Mouse (Mus musculus): Measurements from ENCODE around the gene Irf2bp1. TPM values are rescaled to one million over a fixed set of nuclear protein-coding genes. Genes with fewer than 3 reads are reported as not detected.

Irf2bp1 gene
- total RNA-seq, 2 experiments from 2014 or later: 24.2 to 24.4 TPM

- intact Hi-C loops (cut with DNase I): loop anchor here (1.0 kb wide), 1 partner anchor 10 kb away; no protein-coding TSS in a partner anchor
- no peak for DNase-seq
Measured at GRCm38 (mm10) chr7:19022189-19022958, 18.5 kb downstream of the Irf2bp1 start.

DNA sequence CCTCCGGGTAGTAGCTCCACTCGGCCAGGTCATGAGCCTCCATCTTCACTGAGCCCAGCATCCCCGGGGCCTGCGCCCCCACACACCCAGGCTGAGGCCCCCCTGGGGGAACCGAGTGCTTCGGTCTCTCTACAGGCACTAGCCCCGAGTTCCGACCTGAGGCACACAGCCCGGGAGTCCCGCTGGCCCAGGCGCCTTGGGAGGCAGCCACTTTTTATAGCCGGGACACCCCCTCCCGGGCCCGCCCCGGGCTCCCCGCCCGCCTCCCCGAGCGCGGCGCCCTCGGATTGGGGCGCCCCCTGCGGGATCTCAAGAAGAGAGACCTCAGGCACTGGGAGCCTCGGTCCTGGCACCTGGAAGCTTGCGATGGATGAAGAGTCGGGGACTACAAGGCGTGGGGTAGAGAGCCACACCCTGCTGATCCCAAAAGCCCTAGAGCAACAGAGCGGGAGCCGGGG, 19.5 kb downstream of the Irf2bp1 start, which contains the start of gene Foxa3:
Foxa3 (minus strand) TSS at position 182 of the 458 bp plus-strand sequence.
- DNase-seq: peak; percentile 64 to 68
- intact Hi-C loops (cut with DNase I): loop anchor here (1.0 kb wide), 1 partner anchor 16 kb away; no protein-coding TSS in a partner anchor

GRCm38 (mm10) chr7:19024096-19024506, 20.3 kb downstream of the Irf2bp1 start, which contains the start of gene Sympk:
Gene Sympk (plus strand): TSS chr7:19024377.
- intact Hi-C loops (cut with DNase I): no loop called here
- peak; percentile 96 to 97 for DNase-seq

DNA sequence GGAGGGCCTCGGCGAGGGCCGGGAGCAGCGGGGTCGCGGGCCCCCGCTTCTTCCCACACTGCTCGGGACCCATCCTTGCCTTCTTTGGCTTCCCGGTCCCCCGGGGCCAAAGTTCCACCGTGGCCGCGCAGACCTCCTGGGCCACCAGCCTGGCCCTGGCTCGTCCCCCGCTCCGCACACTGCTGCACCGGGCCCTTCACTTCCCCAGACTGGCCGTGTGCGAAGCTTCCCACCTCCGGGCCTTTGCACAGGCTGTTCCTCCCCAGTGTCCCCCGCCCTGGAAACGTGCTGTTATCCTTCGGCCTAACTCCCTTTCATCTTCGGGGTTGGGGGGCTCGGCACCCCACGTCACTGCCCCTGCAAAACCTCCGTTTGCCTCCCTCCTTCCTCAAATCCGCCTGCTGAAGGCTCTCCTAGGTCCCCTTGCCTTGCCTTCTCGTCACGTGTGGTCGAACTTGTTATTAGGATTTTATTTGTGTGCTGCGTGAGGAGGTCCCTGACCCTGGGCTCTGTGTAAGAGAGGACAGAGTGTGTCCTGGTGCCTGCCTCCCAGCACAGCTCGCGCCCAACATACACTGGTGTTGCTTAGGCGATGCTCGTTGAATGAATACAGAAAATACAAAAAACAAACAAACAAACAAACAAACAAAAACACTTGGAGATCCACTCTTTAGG, 20.9 kb downstream of the Irf2bp1 start:
- DNase-seq: peak in 1 of 2 experiments; percentile 36
- intact Hi-C loops (cut with DNase I): no loop called here

DNA sequence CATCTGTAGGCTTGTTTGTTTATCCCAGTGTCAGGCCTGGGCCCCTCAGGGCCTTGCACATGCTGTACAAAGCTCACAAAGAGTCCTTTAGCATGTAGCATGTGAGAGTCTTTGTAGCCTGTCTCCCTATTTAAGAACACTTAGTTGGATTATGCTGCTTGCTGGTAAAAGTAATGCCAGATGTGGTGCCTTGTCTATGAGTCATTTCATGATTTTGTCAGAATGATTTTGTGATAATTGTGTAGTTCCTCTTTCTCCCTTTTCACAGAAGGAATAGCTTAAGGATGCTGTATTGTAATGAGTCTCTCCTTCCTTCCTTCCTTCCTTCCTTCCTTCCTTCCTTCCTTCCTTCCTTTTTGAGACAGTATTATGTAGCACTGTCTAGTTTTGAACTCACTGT, 24.2 kb downstream of the Irf2bp1 start:
- DNase-seq: no peak
- intact Hi-C loops (cut with DNase I): no loop called here

- intact Hi-C loops (cut with DNase I): no loop called here
- peak; percentile 58 to 74 for DNase-seq
Measured at GRCm38 (mm10) chr7:19029084-19029653, 25.3 kb downstream of the Irf2bp1 start.

GRCm38 (mm10) chr7:19031641-19032040, 27.8 kb downstream of the Irf2bp1 start:
- DNase-seq: no peak
- intact Hi-C loops (cut with DNase I): no loop called here

- intact Hi-C loops (cut with DNase I): no loop called here
- no peak for DNase-seq
Measured at GRCm38 (mm10) chr7:19044616-19045015, 40.8 kb downstream of the Irf2bp1 start.

DNA sequence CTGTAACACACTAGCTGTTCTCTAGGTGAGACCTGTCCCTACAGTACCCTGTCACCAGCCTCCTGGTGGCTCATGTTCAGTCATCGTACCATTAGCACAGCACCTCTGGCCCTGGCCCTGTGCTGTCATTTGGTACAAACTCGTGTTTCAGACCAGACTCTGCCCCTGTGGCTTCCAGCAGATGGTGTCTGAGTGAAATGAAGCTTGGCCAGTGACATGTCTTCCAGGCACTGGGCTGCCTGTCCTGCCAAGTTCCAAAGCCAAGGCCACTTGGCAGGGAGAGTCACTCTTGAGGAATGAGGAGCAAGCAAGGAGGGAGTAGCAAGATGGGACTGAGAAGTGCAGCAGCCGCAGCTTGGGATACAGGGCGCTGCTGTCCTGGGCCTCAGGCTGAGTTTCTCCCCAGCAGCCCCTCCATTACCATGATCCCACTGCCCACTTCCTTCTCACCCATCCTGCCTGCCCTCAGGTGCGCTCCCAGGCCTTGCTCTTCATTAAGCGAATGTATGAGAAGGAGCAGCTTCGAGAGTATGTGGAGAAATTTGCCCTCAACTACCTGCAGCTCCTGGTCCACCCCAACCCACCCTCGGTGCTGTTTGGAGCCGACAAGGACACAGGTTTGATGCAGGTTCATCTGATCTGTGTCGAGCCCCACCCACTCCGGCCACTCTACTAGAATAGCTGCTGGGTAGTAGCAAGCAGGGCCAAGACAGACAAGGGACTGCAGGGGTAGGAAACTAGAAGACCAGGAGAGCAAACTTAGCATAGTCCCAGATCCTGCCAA, 42.6 kb downstream of the Irf2bp1 start:
- intact Hi-C loops (cut with DNase I): no loop called here
- DNase-seq: peak in 1 of 2 experiments; percentile 25

DNA sequence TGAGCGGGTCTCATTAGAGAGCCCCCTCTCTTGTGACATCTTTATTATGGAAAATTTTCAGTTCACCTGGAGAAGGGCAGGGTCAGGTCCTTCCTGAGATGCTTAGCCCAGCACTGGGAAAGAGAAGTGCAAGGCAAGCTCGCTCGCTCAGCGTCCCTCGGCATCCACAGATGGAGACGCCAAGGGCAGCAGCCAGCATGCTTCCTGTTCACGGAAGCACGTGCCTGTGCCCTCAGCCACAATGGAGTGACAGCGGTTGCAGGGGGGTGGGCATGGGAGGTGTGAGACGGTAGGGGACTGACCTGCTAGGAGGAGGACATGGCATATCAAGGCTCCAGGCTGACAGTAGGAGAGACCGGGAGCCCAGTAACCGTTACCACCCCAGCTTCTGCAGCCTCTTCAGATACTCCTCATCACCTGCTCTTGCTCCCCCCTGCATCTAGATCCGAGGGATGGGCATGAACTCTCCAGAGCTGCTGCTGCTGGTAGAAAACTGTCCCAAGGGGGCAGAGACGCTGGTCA, 44.2 kb downstream of the Irf2bp1 start:
- intact Hi-C loops (cut with DNase I): no loop called here
- DNase-seq: no peak

- no peak for DNase-seq
- intact Hi-C loops (cut with DNase I): no loop called here
Measured at GRCm38 (mm10) chr7:19049252-19049651, 45.4 kb downstream of the Irf2bp1 start.

DNA sequence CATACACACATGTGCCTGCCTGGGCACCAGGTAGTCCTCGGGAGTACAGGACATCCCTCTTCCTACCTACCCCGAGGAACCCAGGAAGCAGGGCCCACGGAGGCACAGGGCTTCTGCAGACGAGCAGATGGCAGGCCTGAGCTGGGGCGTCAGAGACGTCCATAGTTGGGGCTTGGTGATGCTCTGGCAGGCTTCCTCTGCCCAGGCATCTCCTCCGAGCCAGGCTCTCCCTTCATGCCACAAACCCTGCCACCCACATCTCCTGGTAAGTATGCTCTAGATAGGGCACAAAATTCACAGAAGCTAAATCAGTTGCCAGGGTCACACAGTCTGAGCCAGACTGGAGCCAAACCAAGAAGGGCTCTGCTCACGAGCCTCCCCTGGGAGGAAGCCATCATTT, 46.3 kb downstream of the Irf2bp1 start:
- no peak for DNase-seq
- intact Hi-C loops (cut with DNase I): no loop called here

GRCm38 (mm10) chr7:19051161-19051560, 47.3 kb downstream of the Irf2bp1 start:
- no peak for DNase-seq
- intact Hi-C loops (cut with DNase I): no loop called here

DNA sequence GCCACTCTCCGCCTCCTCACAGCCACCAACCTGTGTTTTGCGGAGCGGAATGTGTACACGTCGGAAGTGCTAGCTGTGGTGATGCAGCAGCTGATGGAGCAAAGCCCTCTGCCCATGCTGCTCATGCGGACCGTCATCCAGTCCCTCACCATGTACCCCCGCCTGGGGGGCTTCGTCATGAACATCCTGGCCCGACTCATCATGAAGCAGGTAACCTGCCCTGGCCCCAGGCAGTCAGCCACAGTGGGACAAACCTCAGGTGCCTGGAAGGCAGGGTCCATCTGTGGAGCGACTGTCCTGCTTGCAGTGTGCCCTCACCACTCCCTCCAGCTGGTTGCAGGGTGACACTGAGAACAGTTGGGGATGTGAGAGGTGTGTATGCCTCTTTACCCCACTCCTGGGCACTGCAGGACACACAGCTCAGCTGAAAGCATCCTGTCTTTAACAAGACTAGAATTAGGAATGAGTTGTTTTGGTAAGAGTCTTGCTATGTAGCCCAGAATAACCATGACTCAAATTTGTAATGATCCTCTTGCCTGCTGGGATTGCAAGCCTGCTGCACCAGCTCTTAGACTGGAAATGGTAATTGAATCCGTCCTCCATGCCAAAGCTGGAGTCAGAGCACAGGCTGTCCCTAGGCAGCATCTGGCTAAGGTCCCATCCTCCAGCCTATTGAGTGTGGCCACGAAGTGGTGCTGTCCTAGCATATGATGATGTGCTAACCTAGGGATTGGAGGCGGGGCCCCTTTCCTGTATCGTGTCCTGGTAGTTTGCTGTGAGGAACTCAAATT, 48.7 kb downstream of the Irf2bp1 start:
- DNase-seq: no peak
- intact Hi-C loops (cut with DNase I): no loop called here

DNA sequence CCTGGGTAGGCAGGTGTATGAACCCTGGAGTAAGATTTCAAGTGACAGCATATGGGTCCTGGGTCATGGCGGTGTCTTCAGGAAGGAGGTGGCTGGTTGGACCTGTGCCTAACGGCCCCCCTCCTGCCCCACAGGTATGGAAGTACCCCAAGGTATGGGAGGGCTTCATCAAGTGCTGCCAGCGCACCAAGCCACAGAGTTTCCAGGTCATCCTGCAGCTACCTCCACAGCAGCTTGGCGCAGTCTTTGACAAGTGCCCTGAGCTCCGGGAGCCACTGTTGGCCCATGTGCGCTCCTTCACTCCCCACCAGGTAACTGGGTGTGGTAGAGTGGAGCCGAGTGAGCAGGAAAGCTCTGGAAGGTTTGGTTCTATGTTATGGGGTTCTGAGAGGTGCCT, 49.3 kb downstream of the Irf2bp1 start:
- intact Hi-C loops (cut with DNase I): no loop called here
- DNase-seq: no peak

- peak; percentile 30 to 65 for DNase-seq
- intact Hi-C loops (cut with DNase I): no loop called here
Measured at GRCm38 (mm10) chr7:19054047-19054776, 50.4 kb downstream of the Irf2bp1 start, which contains the start of gene Rsph6a. Gene Rsph6a (plus strand): TSS chr7:19054690.

- no peak for DNase-seq
- intact Hi-C loops (cut with DNase I): no loop called here
Measured at GRCm38 (mm10) chr7:19054777-19055076, 50.9 kb downstream of the Irf2bp1 start.

GRCm38 (mm10) chr7:19055108-19055507, 51.3 kb downstream of the Irf2bp1 start:
- intact Hi-C loops (cut with DNase I): no loop called here
- DNase-seq: no peak

Data from heart, postnatal 14 days (tissue).